Mouse (Mus musculus) neural tube, embryonic 11.5 days (tissue): ENCODE results near the gene Serpinf2. TPM values are rescaled to one million over a fixed set of nuclear protein-coding genes. Genes with fewer than 3 reads are reported as not detected.

Source experiments
- ATAC-seq: fragments of 200-750 bp; cut with Nextera tagmentation; 2 replicates; pipeline ENCODE4 v1.8.0; 2017; ENCODE audit warnings: moderate number of reproducible peaks, mild to moderate bottlenecking, moderate TSS enrichment, moderate library complexity; ENCODE audit not compliant: insufficient read depth, low FRiP score, low TSS enrichment
- DNase-seq: peaks from one replicate; pipeline ENCODE4 v3.0.0-alpha.2; 2015; ENCODE audit warnings: low spot score
- H3K27ac ChIP-seq: fragments of 300-500 bp; sonication (generic); 2 replicates; pipeline ENCODE4 v1.5.1; 2014; ENCODE audit warnings: low read depth, mild to moderate bottlenecking, low read length
- H3K27me3 ChIP-seq: fragments of 300-500 bp; sonication (generic); 2 replicates; pipeline ENCODE4 v1.6.1; 2014; ENCODE audit warnings: mild to moderate bottlenecking, low read length, mixed read lengths; ENCODE audit not compliant: control insufficient read depth, insufficient read depth
- H3K36me3 ChIP-seq: fragments of 300-500 bp; sonication (generic); 2 replicates; pipeline ENCODE4 v1.6.1; 2014; ENCODE audit warnings: mild to moderate bottlenecking, low read length, moderate library complexity, mixed read lengths; ENCODE audit not compliant: control insufficient read depth, insufficient read depth
- H3K4me1 ChIP-seq: fragments of 300-500 bp; sonication (generic); 2 replicates; pipeline ENCODE4 v1.6.1; 2014; ENCODE audit warnings: low read length, mixed read lengths; ENCODE audit not compliant: control insufficient read depth, insufficient read depth
- H3K4me2 ChIP-seq: fragments of 300-500 bp; sonication (generic); 2 replicates; pipeline ENCODE4 v1.6.1; 2014; ENCODE audit warnings: low read depth, mild to moderate bottlenecking, moderate library complexity
- H3K4me3 ChIP-seq: fragments of 300-500 bp; sonication (generic); 2 replicates; pipeline ENCODE4 v1.5.1; 2014; ENCODE audit warnings: low read depth, low read length
- H3K9ac ChIP-seq: fragments of 300-500 bp; sonication (generic); 2 replicates; pipeline ENCODE4 v1.6.1; 2014; ENCODE audit warnings: mild to moderate bottlenecking, low read length
- H3K9me3 ChIP-seq: fragments of 300-500 bp; sonication (generic); 2 replicates; pipeline ENCODE4 v1.6.1; 2016; ENCODE audit warnings: low read length; ENCODE audit not compliant: control insufficient read depth
- WGBS: fragments of 180-500 bp; shearing (Covaris S2); extraction: QIAGEN DNeasy Blood & Tissue Kit; methylation state at CpG from one replicate; pipeline ENCODE4 v1.1.7; 2014; 5-methylcytosine and 5-hydroxymethylcytosine counted together
- polyA plus RNA-seq: library from polyadenylated mRNA; unstranded; fragments of >200 nt; fragmentation: Nextera tagmentation; extraction: Ambion mirVana; gene quantifications from 2 replicates; pipeline ENCODE4 v1.2.1, GENCODE M21; 2014

Gene Serpinf2
- polyA plus RNA-seq, 1 experiment from 2014 or later, result 0.17 TPM

GRCm38 (mm10) chr11:75443711-75444110 lies 4.3 kb upstream of the Serpinf2 start:
- Histone ChIP-seq H3K27ac (no peak overlapping the region), H3K27me3 (no peaks in the 10 kb centered on the region), H3K4me1 (no peaks in the 10 kb centered on the region), H3K4me3 (no peak overlapping the region), H3K9ac (no peak overlapping the region), H3K9me3 (no peaks in the 10 kb centered on the region), H3K36me3 (peaks cover 5% of the 10 kb centered on the region; the same call in 1 of the 2 replicates), H3K4me2 (no peak overlapping the region)
- ATAC-seq (no peak), DNase-seq (no peak)
- WGBS, result 19% methylated on average over 8 of the region's 8 CpGs

GRCm38 (mm10) chr11:75441601-75442000 lies 2.2 kb upstream of the Serpinf2 start:
- WGBS, result 92% methylated on average over 16 of the region's 16 CpGs
- H3K4me1 ChIP-seq, result no peaks in the 10 kb centered on the region

DNA sequence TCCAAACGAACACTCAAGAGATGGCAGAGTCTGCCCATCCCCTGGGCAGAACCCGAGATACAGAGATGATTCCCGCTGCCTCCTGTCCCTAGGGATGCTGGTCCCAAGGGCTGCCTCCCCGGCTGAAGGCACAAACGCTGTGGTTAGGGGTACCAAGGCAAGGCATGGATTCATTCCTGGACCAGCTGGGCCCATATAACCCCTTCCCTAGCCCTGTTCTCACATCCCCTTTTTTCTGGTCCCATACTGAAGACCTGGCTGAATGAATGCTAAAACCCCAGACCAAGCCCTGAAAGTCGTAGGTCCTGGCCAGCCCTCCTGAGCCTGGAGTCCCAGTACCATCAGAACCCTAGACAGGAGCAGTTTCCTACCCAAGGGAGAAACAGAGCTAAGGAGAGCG lies 1.6 kb upstream of the Serpinf2 start:
- 77% methylated on average over 7 of the region's 7 CpGs for WGBS
- no peak overlapping the region for H3K9ac ChIP-seq
- H3K4me1 ChIP-seq, result no peaks in the 10 kb centered on the region
- DNase-seq, result no peak
- H3K27ac ChIP-seq, result no peak overlapping the region
- ATAC-seq, result no peak
- H3K4me3 ChIP-seq, result no peak overlapping the region
- no peak overlapping the region for H3K4me2 ChIP-seq
- no peaks in the 10 kb centered on the region for H3K36me3 ChIP-seq
- H3K9me3 ChIP-seq, result no peaks in the 10 kb centered on the region
- no peaks in the 10 kb centered on the region for H3K27me3 ChIP-seq

More at GRCm38 (mm10) chr11:75441601-75442000, 2.2 kb upstream of the Serpinf2 start:
- H3K9me3 ChIP-seq, result no peaks in the 10 kb centered on the region
- H3K9ac ChIP-seq, result no peak overlapping the region
- no peak overlapping the region for H3K27ac ChIP-seq
- no peaks in the 10 kb centered on the region for H3K36me3 ChIP-seq
- no peak overlapping the region for H3K4me2 ChIP-seq
- no peaks in the 10 kb centered on the region for H3K27me3 ChIP-seq
- DNase-seq (no peak), ATAC-seq (no peak)
- H3K4me3 ChIP-seq, result no peak overlapping the region

GRCm38 (mm10) chr11:75439951-75440350 lies 560 bp upstream of the Serpinf2 start:
- ATAC-seq (no peak), DNase-seq (no peak)
- Histone ChIP-seq H3K4me1 (no peaks in the 10 kb centered on the region), H3K36me3 (no peaks in the 10 kb centered on the region), H3K27me3 (no peaks in the 10 kb centered on the region), H3K9ac (no peak overlapping the region), H3K27ac (no peak overlapping the region), H3K4me3 (no peak overlapping the region), H3K9me3 (no peaks in the 10 kb centered on the region), H3K4me2 (no peak overlapping the region)
- 93% methylated on average over 3 of the region's 3 CpGs for WGBS

DNA sequence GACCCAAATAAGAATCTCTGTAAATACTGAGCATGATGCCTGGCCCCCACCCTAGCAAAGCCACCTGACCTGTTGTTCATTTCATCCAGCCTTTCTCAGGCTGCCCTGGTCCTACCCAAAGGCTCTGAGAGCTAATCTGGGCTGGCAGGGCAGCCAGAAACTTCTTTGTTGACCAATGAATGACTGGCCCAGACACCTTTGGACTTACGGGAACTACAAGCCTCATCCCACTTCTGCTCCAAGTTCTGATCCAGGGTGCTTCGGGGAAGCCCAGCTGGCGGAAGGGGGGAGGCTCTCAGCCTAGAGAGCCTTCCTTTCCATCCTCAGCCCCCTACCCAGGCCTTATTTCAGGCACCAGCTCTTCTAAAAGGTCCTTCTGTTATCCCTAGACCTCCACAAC lies 587 bp downstream of the Serpinf2 start:
- H3K4me1 ChIP-seq, result no peaks in the 10 kb centered on the region
- H3K4me2 ChIP-seq, result no peak overlapping the region
- H3K4me3 ChIP-seq, result no peak overlapping the region
- no peak overlapping the region for H3K9ac ChIP-seq
- no peak for DNase-seq
- no peaks in the 10 kb centered on the region for H3K27me3 ChIP-seq
- 88% methylated on average over 3 of the region's 3 CpGs for whole genome bisulfite sequencing
- no peaks in the 10 kb centered on the region for H3K36me3 ChIP-seq
- peaks cover 3% of the 10 kb centered on the region; the same call in 1 of the 2 replicates for H3K9me3 ChIP-seq
- no peak for ATAC-seq
- H3K27ac ChIP-seq, result no peak overlapping the region

DNA sequence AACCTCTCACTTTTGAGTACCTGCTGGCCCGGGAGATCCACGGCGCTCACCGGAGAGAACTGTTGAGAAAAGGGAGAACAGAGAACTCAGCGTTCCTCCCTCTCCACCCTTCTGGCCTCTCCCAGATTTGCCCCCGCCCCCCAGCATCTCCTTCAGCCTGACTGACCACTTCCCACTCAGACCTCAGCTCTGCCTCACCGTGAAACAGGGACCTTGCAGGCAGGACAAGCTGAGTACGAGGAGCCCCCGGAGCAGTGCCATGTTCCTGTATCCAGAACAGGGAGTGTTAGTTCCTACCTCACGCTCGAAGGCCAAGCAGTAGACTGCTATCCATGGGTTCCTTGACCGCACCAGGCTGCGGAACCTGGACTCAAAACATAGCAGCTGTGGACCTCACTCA lies 1.2 kb downstream of the Serpinf2 start:
- no peak for ATAC-seq
- no peak overlapping the region for H3K9ac ChIP-seq
- no peak for DNase-seq
- no peak overlapping the region for H3K4me3 ChIP-seq
- peaks cover 3% of the 10 kb centered on the region; the same call in 1 of the 2 replicates for H3K9me3 ChIP-seq
- no peaks in the 10 kb centered on the region for H3K36me3 ChIP-seq
- no peak overlapping the region for H3K4me2 ChIP-seq
- H3K27me3 ChIP-seq, result no peaks in the 10 kb centered on the region
- H3K4me1 ChIP-seq, result no peaks in the 10 kb centered on the region
- no peak overlapping the region for H3K27ac ChIP-seq
- 88% methylated on average over 13 of the region's 13 CpGs for WGBS

DNA sequence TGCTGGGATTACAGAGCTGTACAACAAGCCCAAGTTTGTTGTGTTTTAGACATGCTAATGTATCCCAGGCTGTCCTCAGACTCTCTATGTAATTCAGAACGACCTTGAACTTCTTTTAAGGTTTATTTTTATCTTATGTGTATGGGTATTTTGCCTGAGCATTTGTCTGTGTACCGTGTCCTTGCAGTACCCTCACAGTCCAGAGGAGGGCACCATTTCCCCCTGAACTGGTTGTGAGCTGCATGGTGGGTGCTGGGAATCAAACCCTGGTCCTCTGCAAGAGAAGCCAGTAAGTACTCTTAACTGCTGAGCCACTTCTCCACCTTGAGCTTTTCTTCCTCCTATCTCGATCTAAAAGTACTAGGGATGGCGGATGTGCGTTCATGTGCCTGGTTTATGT lies 5.3 kb downstream of the Serpinf2 start:
- H3K36me3 ChIP-seq, result no peaks in the 10 kb centered on the region
- H3K27me3 ChIP-seq, result no peaks in the 10 kb centered on the region
- peaks cover 3% of the 10 kb centered on the region; the same call in 1 of the 2 replicates for H3K9me3 ChIP-seq
- H3K9ac ChIP-seq, result no peak overlapping the region
- no peak overlapping the region for H3K4me3 ChIP-seq
- H3K27ac ChIP-seq, result no peak overlapping the region
- no peak overlapping the region for H3K4me2 ChIP-seq
- 86% methylated on average over 5 of the region's 5 CpGs for WGBS
- ATAC-seq (no peak), DNase-seq (no peak)
- no peaks in the 10 kb centered on the region for H3K4me1 ChIP-seq

DNA sequence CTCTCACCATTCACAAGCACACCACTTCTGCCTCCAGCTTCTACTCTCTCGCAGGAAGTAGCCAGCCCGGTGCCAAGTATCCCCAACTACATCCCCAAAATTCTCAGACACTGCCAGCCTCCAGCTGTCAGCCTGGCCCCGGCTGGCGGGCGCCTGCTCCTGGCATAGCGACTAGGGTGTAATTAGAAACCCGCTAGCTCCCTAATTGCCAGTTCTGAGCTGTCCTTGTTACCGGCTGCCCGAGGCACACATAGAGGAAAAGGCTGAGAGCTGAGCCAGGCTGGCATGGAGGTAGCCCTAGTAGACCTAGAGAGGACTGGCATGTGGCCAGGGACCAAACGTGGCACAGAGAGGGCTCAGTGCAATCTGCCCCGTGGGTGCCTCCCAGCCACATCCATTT lies 8.1 kb downstream of the Serpinf2 start:
- peaks cover 3% of the 10 kb centered on the region; the same call in 1 of the 2 replicates for H3K9me3 ChIP-seq
- no peak overlapping the region for H3K9ac ChIP-seq
- H3K27ac ChIP-seq, result no peak overlapping the region
- no peaks in the 10 kb centered on the region for H3K27me3 ChIP-seq
- no peak for DNase-seq
- no peak for ATAC-seq
- 83% methylated on average over 11 of the region's 11 CpGs for WGBS
- H3K36me3 ChIP-seq, result no peaks in the 10 kb centered on the region
- H3K4me3 ChIP-seq, result no peak overlapping the region
- H3K4me2 ChIP-seq, result no peak overlapping the region
- no peaks in the 10 kb centered on the region for H3K4me1 ChIP-seq

DNA sequence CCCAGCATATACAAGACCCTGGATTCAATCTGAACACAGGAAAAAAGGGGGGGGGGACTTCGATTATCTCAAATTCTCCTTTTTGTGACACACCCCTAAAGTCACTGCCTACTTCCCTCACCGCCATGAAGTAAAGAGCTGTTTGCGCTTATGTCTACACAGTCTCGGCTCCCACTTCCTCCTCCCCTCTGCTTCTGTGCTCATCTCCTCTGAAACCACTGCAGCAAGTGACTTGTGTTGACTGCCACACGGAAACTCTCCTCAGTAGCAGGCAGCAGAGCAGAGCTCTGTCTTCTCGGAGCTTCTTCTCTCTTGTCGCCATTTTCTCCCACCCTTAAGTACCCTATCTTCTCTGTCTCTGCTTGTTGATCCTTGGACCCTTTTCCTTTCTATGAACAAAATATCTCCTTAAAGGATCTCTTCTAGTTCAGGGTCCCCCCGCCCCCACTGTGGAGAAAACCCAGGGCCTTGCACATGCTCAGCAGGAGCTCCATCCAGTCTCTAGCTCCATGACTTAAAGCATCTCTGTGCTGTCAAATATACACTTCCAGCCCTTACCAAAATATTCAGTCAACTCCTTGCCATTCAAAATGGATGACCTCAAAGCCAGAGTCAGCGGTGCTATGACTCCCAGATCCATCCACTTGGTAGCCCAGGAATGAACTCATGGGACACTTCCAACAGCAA lies 10.2 kb downstream of the Serpinf2 start:
- no peak overlapping the region for H3K9ac ChIP-seq
- H3K4me3 ChIP-seq, result no peak overlapping the region
- no peaks in the 10 kb centered on the region for H3K27me3 ChIP-seq
- H3K36me3 ChIP-seq, result no peaks in the 10 kb centered on the region
- no peak overlapping the region for H3K27ac ChIP-seq
- DNase-seq (no peak), ATAC-seq (no peak)
- H3K9me3 ChIP-seq, result peaks cover under 1% of the 10 kb centered on the region; the same call in 1 of the 2 replicates
- no peaks in the 10 kb centered on the region for H3K4me1 ChIP-seq
- 86% methylated on average over 9 of the region's 9 CpGs for WGBS
- H3K4me2 ChIP-seq, result no peak overlapping the region
